Mouse (Mus musculus) kidney, adult 2 months (tissue): Measurements from ENCODE around the gene Gm37240.

Experiments
- CTCF ChIP-seq: fragments of 200-500 bp; conservative IDR thresholded peaks from 2 replicates; pipeline ENCODE4 v1.5.1; 2011; ENCODE audit warnings: low read depth, mild to moderate bottlenecking, control low read depth, low read length, moderate library complexity, mixed read lengths; ENCODE audit not compliant: insufficient read depth, insufficient read length
- POLR2A ChIP-seq: fragments of 200-500 bp; IDR thresholded peaks from one replicate; pipeline ENCODE4 v1.6.1; 2011; ENCODE audit warnings: low read depth, low read length, control low read depth

- no peak for TF ChIP-seq CTCF
- TF ChIP-seq POLR2A: no peak
These were observed 270.9 kb downstream of the Gm37240 start for GRCm38 (mm10) chr3:85616389-85616788.
